Mouse (Mus musculus) cerebellum, adult 18-20 months (tissue): ENCODE measurements around the gene Rela.
A peak's percentile ranks its signal among the peaks of the same experiment; 100 is the strongest.

ENCODE experiments used
- DNase-seq, 2 experiments: peaks; one replicate each; pipeline ENCODE4 v3.0.0; 2021

Gene Rela

GRCm38 (mm10) chr19:5637069-5638047 is at the start of gene Rela:
Rela (plus strand) TSS chr19:5637483.
- peak; percentile 94 to 97 for DNase-seq

- no peak for DNase-seq
Measured at GRCm38 (mm10) chr19:5589159-5589558, 48.1 kb upstream of the Rela start.

GRCm38 (mm10) chr19:5591888-5592287 is 45.4 kb upstream of the Rela start:
- no peak for DNase-seq

- no peak for DNase-seq
Measured at GRCm38 (mm10) chr19:5599224-5599623, 38.1 kb upstream of the Rela start.

- peak; percentile 81 to 87 for DNase-seq
Measured at GRCm38 (mm10) chr19:5601752-5602541, 35.3 kb upstream of the Rela start, which contains the start of gene Rnaseh2c. Rnaseh2c (plus strand) TSS chr19:5601873.

GRCm38 (mm10) chr19:5603664-5604063 is 33.6 kb upstream of the Rela start:
- DNase-seq: no peak

- no peak for DNase-seq
Measured at GRCm38 (mm10) chr19:5605126-5605525, 32.2 kb upstream of the Rela start.

GRCm38 (mm10) chr19:5606196-5606595 is 31.1 kb upstream of the Rela start:
- DNase-seq: no peak

- no peak for DNase-seq
Measured at GRCm38 (mm10) chr19:5607705-5608410, 29.4 kb upstream of the Rela start.

GRCm38 (mm10) chr19:5608707-5609106 is 28.6 kb upstream of the Rela start:
- DNase-seq: peak in 1 of 2 experiments; percentile 27

- no peak for DNase-seq
Measured at GRCm38 (mm10) chr19:5609171-5609546, 28.1 kb upstream of the Rela start.

- DNase-seq: peak; percentile 92 to 94
Measured at GRCm38 (mm10) chr19:5609547-5610404, 27.5 kb upstream of the Rela start, which contains the start of gene Kat5. Kat5 (minus strand) TSS chr19:5610237.

- DNase-seq: no peak
Measured at GRCm38 (mm10) chr19:5611973-5612372, 25.3 kb upstream of the Rela start.

- DNase-seq: no peak
Measured at GRCm38 (mm10) chr19:5612762-5613411, 24.4 kb upstream of the Rela start.

GRCm38 (mm10) chr19:5614953-5615352 is 22.3 kb upstream of the Rela start:
- no peak for DNase-seq

GRCm38 (mm10) chr19:5620007-5620406 is 17.3 kb upstream of the Rela start:
- no peak for DNase-seq

GRCm38 (mm10) chr19:5621884-5622283 is 15.4 kb upstream of the Rela start:
- DNase-seq: no peak

- DNase-seq: no peak
Measured at GRCm38 (mm10) chr19:5625311-5625710, 12.0 kb upstream of the Rela start.

- DNase-seq: no peak
Measured at GRCm38 (mm10) chr19:5629907-5630306, 7.4 kb upstream of the Rela start.

GRCm38 (mm10) chr19:5632120-5632519 is 5.2 kb upstream of the Rela start:
- no peak for DNase-seq

GRCm38 (mm10) chr19:5636036-5636570 is 1.2 kb upstream of the Rela start:
- no peak for DNase-seq
